Mouse (Mus musculus) spleen, adult 2 months (tissue): ENCODE measurements around the gene Pilra. TPM values are rescaled to one million over a fixed set of nuclear protein-coding genes. Genes with fewer than 3 reads are reported as not detected.

Source experiments
- DNase-seq, 2 experiments: peaks; one replicate each; pipeline versions ENCODE4 v3.0.0 to v3.0.0-alpha.2; 2012 to 2021; ENCODE audit warnings: low spot score in 2 of 2, low read depth in 1 of 2
- H3K27ac ChIP-seq: fragments of 200-500 bp; 2 replicates; pipeline ENCODE4 v1.5.1; 2012; ENCODE audit warnings: low read length, inconsistent platforms; ENCODE audit not compliant: insufficient read depth
- H3K27me3 ChIP-seq: fragments of 200-500 bp; 2 replicates; pipeline ENCODE4 v1.6.1; 2012; ENCODE audit warnings: mild to moderate bottlenecking, moderate library complexity, low read length, inconsistent platforms; ENCODE audit not compliant: control insufficient read depth, insufficient read depth
- H3K36me3 ChIP-seq: fragments of 200-500 bp; 2 replicates; pipeline ENCODE4 v1.6.1; 2012; ENCODE audit warnings: mild to moderate bottlenecking, low read length, inconsistent platforms; ENCODE audit not compliant: control insufficient read depth, insufficient read depth
- H3K4me1 ChIP-seq: fragments of 200-500 bp; 2 replicates; pipeline ENCODE4 v1.6.1; 2011; ENCODE audit warnings: inconsistent platforms; ENCODE audit not compliant: control insufficient read depth, insufficient read depth, insufficient read length
- H3K4me3 ChIP-seq: fragments of 200-500 bp; 2 replicates; pipeline ENCODE4 v1.5.1; 2011; ENCODE audit warnings: mild to moderate bottlenecking, inconsistent platforms; ENCODE audit not compliant: insufficient read depth, insufficient read length; ENCODE audit errors: extremely low read depth
- CTCF ChIP-seq: fragments of 200-500 bp; IDR thresholded peaks from 2 replicates; pipeline ENCODE4 v1.5.1; 2011; ENCODE audit warnings: mild to moderate bottlenecking, inconsistent platforms; ENCODE audit not compliant: insufficient read depth, insufficient read length, insufficient replicate concordance; ENCODE audit errors: extremely low read depth
- POLR2A ChIP-seq: fragments of 200-500 bp; IDR thresholded peaks from 2 replicates; pipeline ENCODE4 v1.6.1; 2011; ENCODE audit warnings: low read depth, low read length, inconsistent platforms
- WGBS: fragments of 180-500 bp; shearing (Covaris S2); methylation state at CpG from one replicate; pipeline ENCODE4 v1.1.7; 2018; 5-methylcytosine and 5-hydroxymethylcytosine counted together
- polyA plus RNA-seq: library from polyadenylated mRNA; depleted of rRNA; stranded (reverse); fragments of >200 nt; gene quantifications from 2 replicates; pipeline ENCODE4 v1.2.3, GENCODE M21; 2012

Pilra gene
- polyA plus RNA-seq, 1 experiment = 22.5 TPM

GRCm38 (mm10) chr5:137788946-137789531 lies 47.0 kb downstream of the Pilra start:
- peaks cover 12% of the 10 kb centered on the region for H3K4me1 ChIP-seq
- TF ChIP-seq POLR2A (no peak), CTCF (no peak)
- no peak overlapping the region for H3K4me3 ChIP-seq
- 96% methylated on average over 2 of the region's 2 CpGs for WGBS
- H3K27me3 ChIP-seq = no peaks in the 10 kb centered on the region
- 0 out of 2 replicates have a peak, but pooled peaks cover 2% of the 10 kb centered on the region for H3K36me3 ChIP-seq
- DNase-seq = no peak
- no peak overlapping the region for H3K27ac ChIP-seq

GRCm38 (mm10) chr5:137788171-137788570 lies 47.9 kb downstream of the Pilra start:
- Histone ChIP-seq H3K27ac (no peak overlapping the region), H3K36me3 (peaks cover 5% of the 10 kb centered on the region; the same call in 1 of the 2 replicates), H3K4me1 (peaks cover 17% of the 10 kb centered on the region), H3K4me3 (peak overlapping the region; percentile 62; the same call in 1 of the 2 replicates), H3K27me3 (no peaks in the 10 kb centered on the region)
- peak in 1 of 2 experiments; percentile 27 for DNase-seq
- WGBS = 78% methylated on average over 24 of the region's 24 CpGs
- TF ChIP-seq POLR2A (no peak), CTCF (no peak)

DNA sequence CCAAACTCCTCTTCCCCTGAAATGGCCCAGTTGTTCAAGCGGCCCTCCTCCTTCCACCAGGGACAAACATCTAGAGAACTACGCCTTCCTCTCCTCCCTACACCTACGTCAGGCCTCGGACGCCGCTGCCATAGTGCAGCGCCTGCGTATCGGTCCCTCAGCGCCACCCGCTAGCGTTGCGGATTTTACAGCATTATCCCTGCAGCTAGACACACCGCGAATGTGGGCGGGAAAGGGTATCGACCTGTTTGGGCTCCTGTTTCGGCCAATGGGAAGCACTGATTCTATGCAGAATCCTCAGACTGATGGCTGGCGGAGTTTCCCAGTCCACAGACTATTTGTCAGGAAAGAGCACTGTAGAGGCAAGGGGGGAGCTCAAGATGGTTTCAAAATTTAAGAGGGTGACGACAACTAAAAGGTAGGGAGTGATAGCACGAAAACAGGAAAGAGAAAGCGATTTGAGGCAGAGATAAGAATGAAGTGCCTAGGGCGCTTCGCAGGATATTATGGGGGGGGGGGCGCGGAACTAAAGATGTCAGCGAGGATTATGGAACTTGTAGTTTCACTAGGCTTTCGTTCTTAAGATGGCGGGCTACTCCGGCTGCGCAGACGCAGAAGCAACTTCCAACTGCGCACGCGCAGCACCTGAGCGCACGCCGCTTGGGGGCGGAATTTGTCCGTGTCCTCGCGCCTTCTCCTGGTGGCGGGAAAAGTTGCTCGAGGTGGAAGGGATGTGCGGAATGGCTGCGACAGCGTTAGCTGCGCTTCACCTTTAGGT lies 48.7 kb downstream of the Pilra start, which contains the start of the genes Mepce and Zcwpw1:
Gene Mepce (minus strand): TSS at position 505 of the 778 bp plus-strand sequence.
Gene Zcwpw1 (plus strand): TSS at position 648 of the 778 bp plus-strand sequence.
- DNase-seq = peak; percentile 89 to 90

DNA sequence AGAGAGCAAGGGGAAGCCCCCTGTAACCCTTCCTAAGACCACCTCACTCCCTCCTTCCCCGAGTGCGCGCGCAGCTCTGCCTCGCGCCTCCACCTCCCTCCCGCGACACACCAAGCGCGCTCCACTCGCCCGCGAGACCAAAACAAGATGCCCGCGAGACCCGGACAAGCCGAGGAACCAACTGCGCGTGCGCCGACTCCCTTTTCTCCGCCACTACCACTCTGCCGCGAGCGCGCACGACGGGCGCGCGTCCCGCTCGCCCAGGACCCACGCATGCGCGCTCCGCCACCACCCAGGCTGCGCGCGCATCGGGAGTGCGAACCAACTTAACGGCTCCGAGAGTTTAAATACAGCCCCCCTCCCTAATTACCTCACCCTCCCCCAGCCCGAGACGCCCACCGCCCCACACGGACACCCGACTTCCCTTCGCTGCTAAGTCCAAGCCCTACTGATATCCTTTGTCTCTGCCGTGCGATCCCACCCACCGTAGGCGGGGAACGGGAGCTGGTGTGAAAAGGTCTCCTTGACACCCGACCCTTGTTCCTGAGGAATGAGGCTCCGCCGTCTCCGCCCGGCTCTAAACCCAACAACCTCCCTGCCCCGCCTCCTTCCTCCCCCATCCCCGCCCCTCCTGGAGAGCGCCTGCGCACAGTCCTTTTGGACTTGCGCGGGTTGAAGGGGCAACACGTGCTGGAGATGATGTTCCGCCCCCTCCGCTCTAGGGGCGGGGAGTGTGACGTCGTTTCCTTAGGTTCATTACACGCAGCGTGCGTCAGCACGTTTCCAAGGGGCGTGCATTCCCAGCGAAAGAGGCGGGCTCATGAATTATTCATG lies 49.8 kb downstream of the Pilra start:
- DNase-seq = peak; percentile 97 to 100
- no peaks in the 10 kb centered on the region for H3K27me3 ChIP-seq
- peaks cover 17% of the 10 kb centered on the region for H3K4me1 ChIP-seq
- under 1% methylated on average over 79 of the region's 79 CpGs for WGBS
- H3K4me3 ChIP-seq = peak overlapping the region; percentile 84
- peaks cover 21% of the 10 kb centered on the region for H3K36me3 ChIP-seq
- H3K27ac ChIP-seq = peak overlapping the region; percentile 97
- TF ChIP-seq CTCF (no peak), POLR2A (peak; percentile 95)

More for the DNA sequence above, 48.7 kb downstream of the Pilra start, which contains the start of the genes Mepce and Zcwpw1:
- Histone ChIP-seq H3K27ac (peak within 1 kb of the TSS; percentile 97), H3K4me3 (peak within 1 kb of the TSS; percentile 84), H3K4me1 (peaks cover 17% of the 10 kb centered on the region), H3K36me3 (peaks cover 12% of the 10 kb centered on the region), H3K27me3 (no peaks in the 10 kb centered on the region)
- TF ChIP-seq CTCF (peak; percentile 57; the same call in 1 of the 2 replicates), POLR2A (peak; percentile 40; the same call in 1 of the 2 replicates)
- WGBS = under 1% methylated on average over 46 of the region's 48 CpGs

GRCm38 (mm10) chr5:137785164-137786031 lies 50.7 kb downstream of the Pilra start:
- TF ChIP-seq POLR2A (no peak), CTCF (no peak)
- H3K36me3 ChIP-seq = peaks cover 22% of the 10 kb centered on the region
- H3K4me3 ChIP-seq = peak overlapping the region; percentile 80
- peak overlapping the region; percentile 97 for H3K27ac ChIP-seq
- peaks cover 17% of the 10 kb centered on the region for H3K4me1 ChIP-seq
- DNase-seq = peak in 1 of 2 experiments; percentile 48
- no peaks in the 10 kb centered on the region for H3K27me3 ChIP-seq
- 2% methylated on average over 57 of the region's 62 CpGs for WGBS
